Mouse (Mus musculus) bone marrow macrophage, adult 2 months (primary cell): ENCODE results near the gene Leng9. TPM values are rescaled to one million over a fixed set of nuclear protein-coding genes. Genes with fewer than 3 reads are reported as not detected.
"Not testable (repeated sequence)": the region's sequence is repeated elsewhere in the genome, so short reads cannot be mapped to it uniquely, and the experiment has no call there.

Experiments used
- H3K27ac ChIP-seq: 2 replicates; pipeline ENCODE4 v1.5.1; 2012; ENCODE audit warnings: low read depth, low read length; ENCODE audit not compliant: insufficient read depth
- H3K4me1 ChIP-seq: 2 replicates; pipeline ENCODE4 v1.6.1; 2012; ENCODE audit warnings: low read length; ENCODE audit not compliant: control insufficient read depth, insufficient read depth
- H3K4me3 ChIP-seq: 2 replicates; pipeline ENCODE4 v1.5.1; 2012; ENCODE audit warnings: mild to moderate bottlenecking, low read length, moderate library complexity; ENCODE audit not compliant: insufficient read depth
- CTCF ChIP-seq: IDR thresholded peaks from 2 replicates; pipeline ENCODE4 v1.5.1; 2012; ENCODE audit warnings: low read depth, mild to moderate bottlenecking, low read length, moderate library complexity
- POLR2A ChIP-seq: IDR thresholded peaks from 2 replicates; pipeline ENCODE4 v1.6.1; 2012; ENCODE audit warnings: mild to moderate bottlenecking, low read depth, low read length, borderline replicate concordance
- polyA plus RNA-seq: library from polyadenylated mRNA; stranded (reverse); fragments of >200 nt; gene quantifications from 2 replicates; pipeline ENCODE4 v1.2.4, GENCODE M21; 2012; ENCODE audit not compliant: missing spikeins, insufficient read depth, insufficient read length

Leng9 gene
- polyA plus RNA-seq = 3.1 and 3.8 TPM in 2 replicates

- peak within 1 kb of the TSS; percentile 94 for H3K27ac ChIP-seq
- H3K4me1 ChIP-seq = peaks cover 11% of the 10 kb centered on the region
- no peak for TF ChIP-seq CTCF
- TF ChIP-seq POLR2A = no peak
These were observed at the start of gene Leng9 for GRCm38 (mm10) chr7:4150059-4150541. Gene Leng9 (minus strand): TSS chr7:4150374.

GRCm38 (mm10) chr7:4178438-4178837 lies 28.3 kb upstream of the Leng9 start:
- TF ChIP-seq CTCF = no peak
- no peak for TF ChIP-seq POLR2A
- Histone ChIP-seq H3K27ac (no peak overlapping the region), H3K4me1 (no peaks in the 10 kb centered on the region), H3K4me3 (no peak overlapping the region)

More at GRCm38 (mm10) chr7:4150059-4150541, at the start of gene Leng9:
- peak within 1 kb of the TSS; percentile 84 for H3K4me3 ChIP-seq

GRCm38 (mm10) chr7:4170193-4170938 lies 20.2 kb upstream of the Leng9 start:
- TF ChIP-seq CTCF = no peak
- no peak for TF ChIP-seq POLR2A

GRCm38 (mm10) chr7:4167098-4167497 lies 16.9 kb upstream of the Leng9 start:
- TF ChIP-seq POLR2A (no peak), CTCF (no peak)
- no peaks in the 10 kb centered on the region for H3K4me1 ChIP-seq
- no peak overlapping the region for H3K27ac ChIP-seq
- H3K4me3 ChIP-seq = no peak overlapping the region

More at GRCm38 (mm10) chr7:4170193-4170938, 20.2 kb upstream of the Leng9 start:
- no peaks in the 10 kb centered on the region for H3K4me1 ChIP-seq
- H3K4me3 ChIP-seq = no peak overlapping the region
- H3K27ac ChIP-seq = no peak overlapping the region

DNA sequence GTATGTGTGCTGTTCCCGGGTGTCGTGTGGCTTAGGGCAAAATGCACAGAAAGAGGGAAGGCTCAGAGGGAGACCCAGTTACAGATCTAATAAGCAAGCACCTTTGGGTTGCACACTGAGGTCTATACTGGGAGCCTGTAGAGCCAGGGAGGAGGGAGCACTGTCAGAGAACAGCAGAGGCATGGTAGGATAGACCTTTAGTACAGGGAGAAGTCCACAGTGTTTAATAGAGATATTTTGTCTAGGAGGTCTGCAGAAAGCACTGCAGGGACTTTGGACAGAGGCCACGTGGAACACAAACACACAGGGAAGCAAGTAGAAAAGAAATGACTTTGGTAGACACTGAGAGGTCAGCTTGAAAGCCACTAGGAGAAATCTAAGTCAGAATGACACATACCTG lies 15.1 kb upstream of the Leng9 start:
- TF ChIP-seq CTCF (no peak), POLR2A (no peak)
- no peak overlapping the region for H3K4me3 ChIP-seq
- H3K4me1 ChIP-seq = no peaks in the 10 kb centered on the region
- no peak overlapping the region for H3K27ac ChIP-seq

GRCm38 (mm10) chr7:4164090-4164910 lies 14.1 kb upstream of the Leng9 start, which contains the start of gene Cdc42ep5:
Gene Cdc42ep5 (minus strand): TSS chr7:4164860.
- H3K4me3 ChIP-seq = no peak within 1 kb of the TSS
- H3K27ac ChIP-seq = no peak within 1 kb of the TSS
- no peak for TF ChIP-seq CTCF
- no peak for TF ChIP-seq POLR2A
- no peaks in the 10 kb centered on the region for H3K4me1 ChIP-seq

- H3K4me3 ChIP-seq = no peak overlapping the region
- no peak overlapping the region for H3K27ac ChIP-seq
- H3K4me1 ChIP-seq = no peaks in the 10 kb centered on the region
- TF ChIP-seq CTCF (no peak), POLR2A (no peak)
These were observed 13.4 kb upstream of the Leng9 start for GRCm38 (mm10) chr7:4163571-4164072.

DNA sequence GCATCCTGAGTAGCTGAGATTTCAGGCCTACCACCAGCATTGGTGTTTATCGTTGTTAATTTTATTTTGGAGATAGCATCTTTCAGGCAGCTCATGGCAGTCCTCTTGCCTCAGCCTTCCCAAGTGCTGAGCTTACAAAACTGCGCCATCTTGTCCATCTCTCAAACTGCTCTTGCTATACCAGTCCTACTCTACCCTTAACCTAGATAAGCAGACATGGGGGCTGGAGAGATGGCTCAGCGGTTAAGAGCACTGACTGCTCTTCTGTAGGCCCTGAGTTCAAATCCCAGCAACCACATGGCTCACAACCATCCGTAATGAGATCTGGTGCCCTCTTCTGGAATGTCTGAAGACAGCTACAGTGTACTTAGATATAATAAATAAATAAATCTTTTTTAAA lies 11.4 kb upstream of the Leng9 start:
- not testable (repeated sequence) for H3K27ac ChIP-seq, H3K4me1 ChIP-seq, H3K4me3 ChIP-seq

GRCm38 (mm10) chr7:4154976-4155375 lies 4.8 kb upstream of the Leng9 start:
- Histone ChIP-seq H3K27ac (no peak overlapping the region), H3K4me1 (peaks cover 4% of the 10 kb centered on the region; the same call in 1 of the 2 replicates), H3K4me3 (no peak overlapping the region)
- TF ChIP-seq POLR2A (no peak), CTCF (no peak)
